Mouse (Mus musculus): ENCODE results near the gene Rhobtb1.

Rhobtb1 gene

GRCm38 (mm10) chr10:69324816-69325215, 173.6 kb downstream of the Rhobtb1 start:
- DNase-seq (ENCODE audit: low read depth): no peak

GRCm38 (mm10) chr10:69326433-69326832, 175.2 kb downstream of the Rhobtb1 start:
- DNase-seq (ENCODE audit: low read depth): peak; percentile 79

GRCm38 (mm10) chr10:69327362-69327761, 176.1 kb downstream of the Rhobtb1 start:
- DNase-seq (ENCODE audit: low read depth): no peak

- DNase-seq (ENCODE audit: low read depth): no peak
These were observed 176.9 kb downstream of the Rhobtb1 start for GRCm38 (mm10) chr10:69328029-69328655.

GRCm38 (mm10) chr10:69328656-69329046, 177.4 kb downstream of the Rhobtb1 start:
- no peak for DNase-seq (ENCODE audit: low read depth)

GRCm38 (mm10) chr10:69331231-69331630, 180.0 kb downstream of the Rhobtb1 start:
- DNase-seq (ENCODE audit: low read depth): no peak

GRCm38 (mm10) chr10:69333212-69333611, 182.0 kb downstream of the Rhobtb1 start:
- no peak for DNase-seq (ENCODE audit: low read depth)

- no peak for DNase-seq (ENCODE audit: low read depth)
These were observed 183.3 kb downstream of the Rhobtb1 start for GRCm38 (mm10) chr10:69334271-69335194.

- DNase-seq (ENCODE audit: low read depth): no peak
These were observed 183.9 kb downstream of the Rhobtb1 start for GRCm38 (mm10) chr10:69335195-69335536.

- DNase-seq (ENCODE audit: low read depth): no peak
These were observed 184.4 kb downstream of the Rhobtb1 start for GRCm38 (mm10) chr10:69335611-69336010.

- DNase-seq (ENCODE audit: low read depth): no peak
These were observed 185.0 kb downstream of the Rhobtb1 start for GRCm38 (mm10) chr10:69336219-69336618.

- DNase-seq (ENCODE audit: low read depth): no peak
These were observed 188.8 kb downstream of the Rhobtb1 start for GRCm38 (mm10) chr10:69340001-69340400.
